Mouse (Mus musculus) midbrain, embryonic 12.5 days (tissue): ENCODE measurements around the gene Rhob. TPM values are rescaled to one million over a fixed set of nuclear protein-coding genes. Genes with fewer than 3 reads are reported as not detected.

Experiments used
- ATAC-seq: fragments of 200-750 bp; cut with Nextera tagmentation; 2 replicates; pipeline ENCODE4 v1.8.0; 2017; ENCODE audit warnings: low read depth, moderate TSS enrichment, moderate library complexity; ENCODE audit not compliant: low FRiP score
- H3K27ac ChIP-seq: fragments of 300-500 bp; sonication (generic); replicated peaks from 2 replicates; pipeline ENCODE4 v1.5.1; 2016; ENCODE audit warnings: mild to moderate bottlenecking
- H3K27me3 ChIP-seq: fragments of 300-500 bp; sonication (generic); 2 replicates; pipeline ENCODE4 v1.6.1; 2016; ENCODE audit warnings: mild to moderate bottlenecking
- H3K36me3 ChIP-seq: fragments of 300-500 bp; sonication (generic); 2 replicates; pipeline ENCODE4 v1.6.1; 2016
- H3K4me1 ChIP-seq: fragments of 300-500 bp; sonication (generic); 2 replicates; pipeline ENCODE4 v1.6.1; 2016
- H3K4me2 ChIP-seq: fragments of 300-500 bp; sonication (generic); replicated peaks from 2 replicates; pipeline ENCODE4 v1.6.1; 2016; ENCODE audit warnings: mild to moderate bottlenecking, moderate library complexity
- H3K4me3 ChIP-seq: fragments of 300-500 bp; sonication (generic); 2 replicates; pipeline ENCODE4 v1.5.1; 2016; ENCODE audit warnings: mild to moderate bottlenecking
- H3K9ac ChIP-seq: fragments of 300-500 bp; sonication (generic); replicated peaks from 2 replicates; pipeline ENCODE4 v1.6.1; 2016; ENCODE audit warnings: mild to moderate bottlenecking, moderate library complexity
- H3K9me3 ChIP-seq: fragments of 300-500 bp; sonication (generic); 2 replicates; pipeline ENCODE4 v1.6.1; 2016; ENCODE audit warnings: mild to moderate bottlenecking
- WGBS: fragments of 180-500 bp; shearing (Covaris S2); methylation state at CpG from one replicate; pipeline ENCODE4 v1.1.7; 2016; 5-methylcytosine and 5-hydroxymethylcytosine counted together
- polyA plus RNA-seq: library from polyadenylated mRNA; unstranded; fragments of >200 nt; fragmentation: Nextera tagmentation; extraction: Ambion mirVana; gene quantifications from 2 replicates; pipeline ENCODE4 v1.2.1, GENCODE M21; 2016

The Rhob gene
- 65.2 and 72.0 TPM in 2 replicates for polyA plus RNA-seq

DNA sequence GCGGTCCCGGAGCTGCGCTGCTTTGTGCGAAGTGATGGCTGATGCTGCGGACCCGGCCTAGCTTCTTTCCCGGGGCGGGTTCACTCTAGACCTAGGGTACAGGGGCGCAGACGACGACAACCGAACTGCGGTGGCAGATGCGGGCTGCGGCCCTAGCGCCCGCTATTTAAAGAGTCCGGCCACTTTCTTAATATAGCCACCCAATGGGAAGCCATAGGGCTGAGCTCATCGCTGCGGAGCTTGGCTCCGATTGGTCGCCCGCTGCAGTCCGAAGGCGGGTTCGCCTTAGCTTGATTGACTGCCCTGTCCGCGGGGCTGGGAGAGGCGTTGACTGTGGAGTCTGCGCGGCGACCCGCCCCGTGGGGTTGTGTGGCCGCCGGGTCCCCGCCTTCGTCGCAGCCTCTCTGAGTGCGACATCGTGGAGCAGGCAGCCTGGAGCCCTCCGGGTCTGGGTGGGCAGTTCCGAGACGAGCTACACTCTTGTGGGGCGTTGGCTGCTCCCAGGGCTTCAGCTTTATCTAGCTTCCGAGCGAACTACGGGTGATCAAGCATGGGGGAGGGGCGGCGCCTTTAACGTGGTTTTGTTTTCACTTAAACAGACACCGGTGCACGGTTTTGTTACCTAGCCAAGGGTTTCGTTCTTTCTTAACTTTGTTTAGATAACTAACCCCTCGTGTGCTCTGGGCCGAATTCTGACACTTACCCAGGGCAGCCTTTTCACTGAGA, at the start of gene Rhob:
Gene Rhob, minus strand, starts transcription at position 139 of the 726 bp plus-strand sequence.
- peak within 1 kb of the TSS; percentile 100 for H3K27ac ChIP-seq
- peak; percentile 98 for ATAC-seq
- peak within 1 kb of the TSS; percentile 74 for H3K4me2 ChIP-seq
- H3K9me3 ChIP-seq: no peaks in the 10 kb centered on the region
- H3K4me3 ChIP-seq: peak within 1 kb of the TSS; percentile 87
- H3K27me3 ChIP-seq: no peaks in the 10 kb centered on the region
- under 1% methylated on average over 56 of the region's 56 CpGs for WGBS
- H3K9ac ChIP-seq: peak within 1 kb of the TSS; percentile 98
- H3K36me3 ChIP-seq: no peaks in the 10 kb centered on the region
- peaks cover 39% of the 10 kb centered on the region for H3K4me1 ChIP-seq

DNA sequence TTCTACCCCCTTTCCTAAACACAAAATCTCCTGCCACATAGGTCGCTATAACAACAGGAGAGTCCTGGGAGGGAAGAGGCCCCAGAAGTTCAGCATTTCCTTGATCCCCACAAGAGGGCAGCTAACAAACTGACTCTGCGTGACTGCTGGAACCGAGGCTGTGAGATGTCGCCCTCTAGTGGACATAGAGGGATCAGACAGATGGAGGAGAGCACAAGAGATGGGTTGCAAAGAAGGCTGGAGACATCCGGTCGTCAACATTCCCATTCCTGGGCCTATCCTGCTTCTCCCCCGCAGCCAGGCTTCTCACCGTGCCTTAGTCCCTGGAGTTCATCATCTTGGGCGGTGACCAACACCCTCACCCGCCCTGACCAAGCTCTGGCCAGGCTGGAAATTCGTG, 47.5 kb upstream of the Rhob start:
- Histone ChIP-seq H3K9me3 (no peaks in the 10 kb centered on the region), H3K27me3 (no peaks in the 10 kb centered on the region), H3K4me2 (no peak overlapping the region), H3K4me3 (no peak overlapping the region), H3K36me3 (no peaks in the 10 kb centered on the region), H3K9ac (no peak overlapping the region), H3K4me1 (no peaks in the 10 kb centered on the region), H3K27ac (no peak overlapping the region)
- ATAC-seq: peak; percentile 49
- 23% methylated on average over 11 of the region's 11 CpGs for WGBS

DNA sequence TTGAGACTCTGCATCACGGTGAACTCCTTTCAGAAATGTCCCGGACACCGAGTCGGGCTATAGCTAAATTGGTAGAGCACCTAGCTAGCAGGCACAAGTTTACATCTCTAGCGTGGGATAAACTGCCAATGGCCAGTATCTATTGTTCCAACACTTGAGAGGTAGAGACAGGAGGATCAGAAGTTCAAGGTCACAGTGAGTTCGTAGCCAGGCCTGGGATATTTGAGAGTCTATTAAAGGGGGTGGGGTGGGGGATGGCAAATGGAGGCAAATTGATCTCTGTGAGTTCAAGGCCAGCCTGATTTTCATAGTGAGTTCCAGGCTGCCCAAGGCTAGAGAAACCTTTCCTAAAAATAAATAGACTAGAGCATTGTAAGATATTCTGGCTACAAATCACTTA, 47.0 kb upstream of the Rhob start:
- no peak for ATAC-seq
- Histone ChIP-seq H3K9me3 (no peaks in the 10 kb centered on the region), H3K27ac (no peak overlapping the region), H3K27me3 (no peaks in the 10 kb centered on the region), H3K9ac (no peak overlapping the region), H3K36me3 (no peaks in the 10 kb centered on the region), H3K4me3 (no peak overlapping the region), H3K4me2 (no peak overlapping the region), H3K4me1 (no peaks in the 10 kb centered on the region)
- 87% methylated on average over 6 of the region's 6 CpGs for WGBS

DNA sequence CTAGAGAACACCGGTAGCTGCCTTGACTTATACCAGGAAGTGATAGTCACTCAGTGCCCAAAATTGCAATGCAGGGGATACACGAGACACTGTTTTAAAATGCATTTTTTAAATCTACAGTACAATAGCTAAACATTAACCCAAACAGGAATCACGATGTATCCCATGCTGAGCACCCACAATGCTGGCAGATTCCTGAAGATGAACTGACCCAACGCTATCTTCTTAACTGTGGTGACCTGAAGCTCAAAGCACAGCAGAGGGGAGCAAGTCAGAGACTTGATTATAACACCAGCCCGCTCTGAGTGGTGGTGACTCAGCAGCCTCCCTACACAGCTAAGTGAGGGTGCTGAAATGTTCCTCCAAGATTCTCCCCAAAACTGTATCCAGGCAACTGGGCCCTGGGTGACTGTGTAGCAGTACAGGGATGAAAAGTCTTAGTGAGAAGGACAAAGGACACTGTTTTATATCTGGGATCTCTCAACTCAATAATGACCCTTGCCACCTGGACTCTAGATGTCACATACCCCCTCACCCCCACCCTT, 45.3 kb upstream of the Rhob start:
- no peaks in the 10 kb centered on the region for H3K4me1 ChIP-seq
- H3K27ac ChIP-seq: no peak overlapping the region
- no peak overlapping the region for H3K4me3 ChIP-seq
- WGBS: 79% methylated on average over 5 of the region's 5 CpGs
- H3K9ac ChIP-seq: no peak overlapping the region
- no peaks in the 10 kb centered on the region for H3K36me3 ChIP-seq
- H3K4me2 ChIP-seq: no peak overlapping the region
- no peaks in the 10 kb centered on the region for H3K9me3 ChIP-seq
- no peak for ATAC-seq
- no peaks in the 10 kb centered on the region for H3K27me3 ChIP-seq

DNA sequence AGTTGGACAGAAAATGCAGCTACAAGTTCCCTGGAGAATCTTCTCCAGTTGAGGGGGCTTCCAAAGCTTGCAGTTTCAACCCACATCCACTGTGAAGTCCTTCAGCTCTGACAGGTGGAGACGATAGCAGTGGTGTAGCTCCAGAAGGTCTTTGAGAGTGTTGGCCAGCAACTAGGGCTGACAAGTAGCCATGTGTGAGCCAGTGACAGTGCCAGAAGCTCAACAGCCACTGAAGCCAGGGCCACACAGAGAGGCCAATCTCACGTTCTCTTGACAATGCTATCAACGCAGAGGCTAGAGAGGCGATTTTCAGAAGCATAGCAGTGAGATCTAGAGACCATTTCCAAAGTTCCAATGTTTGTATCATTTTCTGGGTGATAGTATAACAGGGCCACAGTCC, 42.6 kb upstream of the Rhob start:
- no peaks in the 10 kb centered on the region for H3K4me1 ChIP-seq
- H3K9ac ChIP-seq: no peak overlapping the region
- H3K27ac ChIP-seq: no peak overlapping the region
- no peak overlapping the region for H3K4me2 ChIP-seq
- no peak overlapping the region for H3K4me3 ChIP-seq
- no peak for ATAC-seq
- H3K36me3 ChIP-seq: no peaks in the 10 kb centered on the region
- WGBS: 83% methylated on average over 4 of the region's 4 CpGs
- no peaks in the 10 kb centered on the region for H3K27me3 ChIP-seq
- no peaks in the 10 kb centered on the region for H3K9me3 ChIP-seq

DNA sequence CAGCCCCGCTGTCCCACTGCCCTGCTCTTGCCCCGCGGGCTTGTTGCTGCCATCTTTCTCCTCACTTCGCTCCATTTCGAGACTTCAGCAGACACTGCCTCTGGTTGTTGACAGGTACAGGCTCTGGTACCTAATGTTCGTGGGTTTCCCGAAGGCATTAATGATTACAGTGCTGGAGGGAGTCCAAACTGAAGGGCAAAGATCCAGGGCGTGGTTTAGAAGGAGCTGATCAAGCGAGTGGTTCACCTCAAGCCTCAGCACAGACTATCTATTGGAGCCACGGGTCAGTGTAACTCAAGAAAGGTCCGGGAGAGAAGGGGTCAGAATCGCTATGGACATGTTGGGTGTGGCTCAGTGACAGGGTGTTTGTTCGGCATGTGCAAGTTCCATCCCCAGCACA, 39.7 kb upstream of the Rhob start:
- no peak overlapping the region for H3K4me2 ChIP-seq
- no peak for ATAC-seq

DNA sequence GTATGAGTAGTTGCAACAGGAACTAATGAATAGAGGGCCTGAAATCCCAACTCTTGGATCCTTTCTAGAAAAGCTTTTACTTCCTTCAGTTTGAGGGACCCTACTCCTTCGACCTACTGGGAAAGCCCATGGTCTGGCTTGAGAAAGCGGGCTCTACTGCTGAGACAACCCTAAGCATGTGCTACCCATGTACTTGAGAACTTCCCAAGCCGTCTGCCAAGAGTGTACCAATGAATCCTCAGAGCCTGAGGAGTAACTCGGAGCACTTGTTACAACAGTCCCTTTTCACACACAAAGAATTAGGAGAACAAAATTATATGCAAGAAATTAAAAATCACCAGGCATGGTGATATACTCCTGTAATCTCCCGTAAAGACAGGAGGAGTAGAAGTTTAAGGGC, 37.5 kb upstream of the Rhob start:
- WGBS: 90% methylated on average over 5 of the region's 5 CpGs
- no peak overlapping the region for H3K27ac ChIP-seq
- H3K36me3 ChIP-seq: no peaks in the 10 kb centered on the region
- no peak overlapping the region for H3K9ac ChIP-seq
- no peak overlapping the region for H3K4me2 ChIP-seq
- no peaks in the 10 kb centered on the region for H3K27me3 ChIP-seq
- ATAC-seq: no peak
- no peaks in the 10 kb centered on the region for H3K4me1 ChIP-seq
- no peak overlapping the region for H3K4me3 ChIP-seq
- H3K9me3 ChIP-seq: no peaks in the 10 kb centered on the region

More for the DNA sequence above, 39.7 kb upstream of the Rhob start:
- WGBS: 90% methylated on average over 13 of the region's 13 CpGs
- Histone ChIP-seq H3K27me3 (no peaks in the 10 kb centered on the region), H3K9me3 (no peaks in the 10 kb centered on the region), H3K4me1 (no peaks in the 10 kb centered on the region), H3K27ac (no peak overlapping the region), H3K36me3 (no peaks in the 10 kb centered on the region), H3K4me3 (no peak overlapping the region), H3K9ac (no peak overlapping the region)

DNA sequence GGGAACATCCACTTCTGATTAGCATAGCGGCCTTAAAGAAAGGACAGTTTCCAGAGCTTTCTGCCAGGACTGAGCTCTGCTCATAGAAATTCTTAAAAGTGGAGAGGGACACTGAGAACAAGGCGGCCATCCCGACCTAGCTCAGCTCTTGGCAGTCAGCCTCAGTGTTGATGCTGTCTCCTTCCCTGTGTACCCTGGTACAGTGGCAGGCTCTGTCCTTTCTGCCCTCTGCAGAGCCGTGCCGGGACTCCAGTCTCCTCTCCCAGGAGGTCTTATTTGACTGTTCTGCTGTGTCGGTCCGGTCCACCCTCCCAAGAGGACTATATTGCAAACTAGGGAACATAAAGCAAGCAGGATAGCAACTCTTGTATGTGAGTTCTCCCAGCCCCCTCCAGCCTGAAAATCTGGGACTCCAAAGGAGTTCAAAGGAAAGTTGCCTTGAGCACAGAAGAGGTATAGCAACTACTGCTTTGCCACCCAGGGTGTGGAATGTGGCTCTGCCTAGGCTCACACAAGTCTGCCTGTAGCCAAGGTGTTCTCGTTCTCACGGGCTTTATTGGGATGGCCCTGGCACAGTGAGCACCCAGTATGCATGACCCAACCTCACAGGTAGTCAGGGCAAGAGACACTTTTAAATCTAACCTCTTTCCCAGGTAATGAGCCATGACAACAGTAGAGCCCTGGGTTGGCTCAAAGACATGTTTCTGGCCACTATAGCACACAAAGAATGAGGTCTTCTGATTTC, 36.6 kb upstream of the Rhob start:
- WGBS: 72% methylated on average over 9 of the region's 9 CpGs
- Histone ChIP-seq H3K27me3 (no peaks in the 10 kb centered on the region), H3K9ac (no peak overlapping the region), H3K4me3 (no peak overlapping the region), H3K27ac (no peak overlapping the region), H3K4me2 (no peak overlapping the region), H3K9me3 (no peaks in the 10 kb centered on the region), H3K36me3 (no peaks in the 10 kb centered on the region), H3K4me1 (no peaks in the 10 kb centered on the region)
- ATAC-seq: no peak

DNA sequence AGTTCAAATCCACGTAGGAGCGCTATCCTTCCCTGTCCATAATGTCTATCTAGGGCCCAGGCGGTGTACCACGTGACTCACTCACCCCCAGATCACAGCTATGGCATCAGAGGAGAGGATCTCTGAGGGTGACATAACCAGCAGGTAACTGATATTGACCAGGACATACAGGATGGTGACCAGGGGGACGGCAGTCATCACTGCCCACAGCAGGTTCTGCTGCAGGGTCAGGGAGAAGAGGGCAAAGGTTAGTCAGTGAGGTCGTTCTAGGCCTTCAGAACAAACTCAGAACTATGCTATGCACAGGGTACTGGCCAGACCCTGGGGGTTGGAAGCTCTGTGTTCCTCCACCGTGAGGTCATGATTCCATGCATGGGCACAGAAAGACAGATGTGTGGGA, 35.8 kb upstream of the Rhob start:
- no peak overlapping the region for H3K9ac ChIP-seq
- ATAC-seq: no peak
- H3K4me2 ChIP-seq: no peak overlapping the region
- H3K27me3 ChIP-seq: no peaks in the 10 kb centered on the region
- no peak overlapping the region for H3K27ac ChIP-seq
- no peaks in the 10 kb centered on the region for H3K4me1 ChIP-seq
- WGBS: 84% methylated on average over 7 of the region's 7 CpGs
- H3K9me3 ChIP-seq: no peaks in the 10 kb centered on the region
- H3K4me3 ChIP-seq: no peak overlapping the region
- no peaks in the 10 kb centered on the region for H3K36me3 ChIP-seq

DNA sequence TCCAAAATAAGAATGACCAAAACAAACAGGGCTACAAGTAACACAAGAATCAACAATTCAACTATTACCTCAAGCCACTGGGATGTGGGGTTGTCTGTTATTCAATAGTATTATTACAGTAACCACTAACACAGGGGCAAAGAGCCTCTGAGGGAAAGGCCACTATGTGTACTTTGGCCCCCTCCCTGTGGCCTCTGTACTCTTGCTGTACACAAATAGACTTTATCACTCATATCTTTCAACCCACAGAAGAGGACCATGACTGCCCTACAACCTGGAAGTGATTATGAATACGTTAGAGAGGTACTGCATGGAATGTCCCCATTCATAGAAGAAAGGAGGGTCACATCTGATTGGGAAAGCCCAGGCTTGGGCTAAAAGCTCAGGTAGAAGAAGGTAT, 35.1 kb upstream of the Rhob start:
- H3K9me3 ChIP-seq: no peaks in the 10 kb centered on the region
- no peak for ATAC-seq
- WGBS: 85% methylated on average over 1 of the region's 1 CpGs
- no peak overlapping the region for H3K4me3 ChIP-seq
- no peak overlapping the region for H3K9ac ChIP-seq
- H3K36me3 ChIP-seq: no peaks in the 10 kb centered on the region
- H3K27ac ChIP-seq: no peak overlapping the region
- H3K4me2 ChIP-seq: no peak overlapping the region
- no peaks in the 10 kb centered on the region for H3K4me1 ChIP-seq
- no peaks in the 10 kb centered on the region for H3K27me3 ChIP-seq

DNA sequence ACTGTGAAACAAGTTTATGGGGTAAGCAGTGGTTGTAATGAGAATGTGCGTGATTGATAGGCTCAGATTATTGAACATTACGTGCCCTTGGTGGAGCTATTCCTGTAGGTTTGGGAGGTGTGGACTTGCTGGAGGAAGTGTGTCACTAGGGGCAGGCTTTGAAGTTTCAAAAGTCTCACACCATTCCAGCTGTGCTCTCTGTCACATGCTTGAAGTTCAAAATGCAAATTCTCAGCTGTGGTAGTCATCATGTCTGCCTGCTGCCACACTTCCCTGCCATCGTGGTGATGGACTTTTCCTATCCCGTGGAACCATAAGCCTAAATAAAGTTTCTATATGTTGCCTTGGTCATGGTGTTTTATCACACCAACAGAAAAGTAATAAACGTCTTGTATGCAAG, 28.0 kb upstream of the Rhob start:
- no peaks in the 10 kb centered on the region for H3K27me3 ChIP-seq
- no peaks in the 10 kb centered on the region for H3K36me3 ChIP-seq
- H3K27ac ChIP-seq: no peak overlapping the region
- 85% methylated on average over 5 of the region's 5 CpGs for WGBS
- H3K4me1 ChIP-seq: no peaks in the 10 kb centered on the region
- no peak overlapping the region for H3K4me3 ChIP-seq
- H3K9me3 ChIP-seq: no peaks in the 10 kb centered on the region
- no peak for ATAC-seq
- H3K4me2 ChIP-seq: no peak overlapping the region
- no peak overlapping the region for H3K9ac ChIP-seq

DNA sequence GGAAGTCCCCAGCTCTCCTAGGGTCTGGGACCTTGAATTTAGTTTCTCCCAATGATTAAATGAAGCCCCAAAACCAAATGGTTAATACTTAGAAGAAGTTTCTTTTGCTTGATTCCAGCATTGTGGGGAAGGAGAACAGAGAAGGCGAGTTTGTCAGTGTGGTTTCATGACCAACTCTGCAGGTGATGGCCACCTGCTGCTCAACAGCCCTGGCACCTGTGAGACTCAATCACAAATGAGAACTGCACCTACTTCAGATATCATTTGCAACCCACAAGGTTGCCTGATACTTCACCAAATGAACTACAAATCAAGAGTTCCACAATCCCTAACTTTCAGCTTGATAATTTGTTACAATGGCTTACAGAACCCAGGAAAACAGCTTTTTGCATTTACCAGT, 27.4 kb upstream of the Rhob start:
- no peak for ATAC-seq

More for the DNA sequence above, 27.4 kb upstream of the Rhob start:
- Histone ChIP-seq H3K4me3 (no peak overlapping the region), H3K27ac (no peak overlapping the region), H3K36me3 (no peaks in the 10 kb centered on the region), H3K9ac (no peak overlapping the region), H3K9me3 (no peaks in the 10 kb centered on the region), H3K27me3 (no peaks in the 10 kb centered on the region), H3K4me1 (no peaks in the 10 kb centered on the region), H3K4me2 (no peak overlapping the region)
- 69% methylated on average over 1 of the region's 1 CpGs for WGBS
